Mouse (Mus musculus): Measurements from ENCODE around the gene Rora.
A peak's percentile ranks its signal among the peaks of the same experiment; 100 is the strongest.

Rora gene

GRCm38 (mm10) chr9:68883005-68883404 lies 229.4 kb downstream of the Rora start:
- DNase-seq (ENCODE audit: extremely low spot score, low spot score), result no peak

GRCm38 (mm10) chr9:68883687-68884086 lies 230.1 kb downstream of the Rora start:
- DNase-seq (ENCODE audit: extremely low spot score, low spot score), result no peak

DNA sequence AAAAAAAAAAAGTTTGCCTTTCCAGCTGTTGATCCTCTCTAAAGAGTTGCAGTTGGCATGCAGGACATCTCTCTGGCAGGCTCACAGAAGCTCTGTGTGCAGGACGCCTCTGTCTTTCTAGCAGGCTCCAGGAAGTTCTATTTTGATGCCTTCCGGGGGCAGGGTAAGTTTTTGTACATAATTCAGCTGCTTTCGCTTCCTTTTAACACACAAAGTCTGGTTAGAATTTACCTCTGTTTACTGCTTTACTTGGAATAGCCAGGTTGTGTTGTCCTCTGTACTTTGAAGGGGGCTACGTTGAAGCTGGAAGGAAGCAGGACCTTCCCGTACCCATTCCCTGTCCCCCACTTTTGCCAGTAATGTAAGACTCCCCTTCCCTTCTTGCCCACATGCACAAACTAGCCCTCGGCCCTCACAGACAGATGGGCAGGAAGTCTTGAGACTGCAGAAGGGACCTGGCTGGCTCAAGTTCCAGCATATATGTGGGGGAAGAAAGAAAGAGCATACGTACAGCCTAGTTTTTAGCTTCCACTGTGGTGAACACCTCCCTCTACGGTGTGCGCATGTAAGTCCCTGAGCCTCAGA lies 231.0 kb downstream of the Rora start:
- DNase-seq (ENCODE audit: extremely low spot score, low spot score), result no peak

GRCm38 (mm10) chr9:68888670-68889069 lies 235.1 kb downstream of the Rora start:
- no peak for DNase-seq (ENCODE audit: extremely low spot score, low spot score)

DNA sequence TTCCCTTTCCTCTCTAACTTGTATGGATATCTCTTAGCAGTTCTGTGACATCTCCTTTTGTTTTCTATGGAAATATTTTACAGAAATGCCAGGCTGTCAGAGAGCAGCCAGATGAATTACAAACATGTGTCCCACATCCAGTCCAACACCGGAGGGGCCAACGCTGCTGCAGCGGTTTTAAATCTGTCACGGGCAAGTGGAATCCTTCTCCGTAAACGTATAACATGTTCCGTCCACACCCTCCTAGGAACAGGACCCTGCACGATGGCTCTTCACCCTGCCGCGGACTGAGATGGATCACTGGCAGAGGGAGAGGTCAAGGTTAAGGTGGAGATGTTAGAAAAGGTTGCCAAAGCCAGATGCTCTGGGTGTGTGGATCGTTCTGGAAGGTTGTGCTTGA lies 237.8 kb downstream of the Rora start:
- peak; percentile 41 for DNase-seq (ENCODE audit: extremely low spot score, low spot score)

- no peak for DNase-seq (ENCODE audit: extremely low spot score, low spot score)
These were observed 238.8 kb downstream of the Rora start for GRCm38 (mm10) chr9:68892356-68892755.

GRCm38 (mm10) chr9:68892859-68893258 lies 239.3 kb downstream of the Rora start:
- DNase-seq (ENCODE audit: extremely low spot score, low spot score), result no peak

DNA sequence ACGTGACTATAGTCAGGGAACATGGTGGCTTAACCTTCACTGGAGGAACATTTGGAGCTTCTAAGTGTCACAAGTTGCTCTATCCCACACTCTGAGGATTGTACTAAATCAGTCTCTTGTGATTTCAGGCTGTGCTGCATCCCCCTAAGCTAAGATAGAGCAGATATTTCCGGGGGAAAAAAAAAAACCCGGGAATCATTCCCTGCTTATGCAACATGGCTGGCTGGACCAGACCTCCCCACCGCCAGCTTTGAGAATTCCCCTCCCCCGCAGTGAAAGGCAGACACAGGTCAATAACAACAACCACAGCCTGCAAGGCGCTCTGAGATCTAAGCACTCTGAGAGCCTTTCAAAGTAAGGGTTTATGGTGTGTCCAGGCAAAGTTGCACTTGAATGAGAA lies 244.7 kb downstream of the Rora start:
- DNase-seq (ENCODE audit: extremely low spot score, low spot score), result no peak

DNA sequence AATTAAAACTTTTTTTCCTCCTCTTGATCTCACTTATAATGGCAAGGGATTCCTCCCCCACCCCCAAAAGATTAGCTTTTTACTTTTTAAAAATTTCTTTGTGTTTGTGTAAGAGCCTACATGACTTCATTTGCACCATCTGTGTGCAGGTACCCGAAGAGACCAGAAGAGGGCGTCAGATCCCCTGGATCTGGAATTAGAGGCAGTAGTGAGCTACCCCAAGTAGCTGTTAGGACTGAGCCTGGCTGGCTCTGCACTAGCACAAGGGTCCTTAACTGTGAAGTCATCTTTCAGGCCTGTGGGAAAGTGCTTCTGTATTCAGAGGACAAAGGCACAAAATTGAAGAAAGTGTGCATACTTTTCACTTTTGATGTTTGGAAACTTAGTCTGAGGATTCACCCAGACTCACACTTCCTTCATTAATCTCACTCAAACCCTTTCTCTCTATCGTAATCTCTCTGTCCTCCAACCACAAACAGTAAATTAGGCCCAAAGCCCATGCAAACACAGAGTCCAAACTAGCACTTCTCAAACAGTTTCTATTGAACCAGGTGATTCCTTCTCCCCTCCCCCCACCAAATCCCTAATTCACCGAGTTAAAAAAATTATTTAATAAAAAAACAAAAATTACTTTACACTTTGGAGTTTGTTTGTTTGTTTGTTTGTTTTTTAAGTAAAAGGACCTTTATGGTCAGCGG lies 246.1 kb downstream of the Rora start:
- no peak for DNase-seq (ENCODE audit: extremely low spot score, low spot score)

DNA sequence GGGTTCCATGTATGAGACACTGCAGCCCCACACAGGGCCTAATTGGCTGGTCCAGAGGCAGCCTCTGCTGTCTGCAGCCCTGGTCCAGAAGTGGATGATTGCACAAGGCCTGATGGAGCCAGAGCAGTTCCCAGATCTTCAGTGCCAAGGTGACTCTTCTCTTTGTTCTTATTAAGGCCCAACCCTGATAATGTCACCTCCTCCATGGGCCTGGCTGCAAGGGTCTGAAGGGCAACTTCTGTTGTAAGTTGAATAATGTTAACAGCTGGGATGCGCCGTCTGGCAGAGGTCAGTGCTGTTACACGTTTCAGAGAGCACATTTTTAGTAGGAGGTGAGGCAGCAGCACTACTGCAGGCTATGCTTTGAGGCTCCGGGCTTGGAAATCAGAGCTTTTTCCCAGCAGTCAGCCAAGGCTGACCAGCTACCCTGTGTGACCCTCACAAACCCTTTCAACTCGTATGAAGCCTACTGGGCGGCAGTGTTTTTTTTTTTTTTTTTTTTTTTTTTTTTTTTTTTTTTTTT lies 252.8 kb downstream of the Rora start:
- no peak for DNase-seq (ENCODE audit: extremely low spot score, low spot score)

GRCm38 (mm10) chr9:68912483-68913151 lies 259.0 kb downstream of the Rora start:
- DNase-seq (ENCODE audit: extremely low spot score, low spot score), result no peak

- DNase-seq (ENCODE audit: extremely low spot score, low spot score), result no peak
These were observed 259.7 kb downstream of the Rora start for GRCm38 (mm10) chr9:68913191-68913697.

GRCm38 (mm10) chr9:68914541-68915275 lies 261.1 kb downstream of the Rora start:
- DNase-seq (ENCODE audit: extremely low spot score, low spot score), result no peak

GRCm38 (mm10) chr9:68916741-68917140 lies 263.2 kb downstream of the Rora start:
- DNase-seq (ENCODE audit: extremely low spot score, low spot score), result no peak

DNA sequence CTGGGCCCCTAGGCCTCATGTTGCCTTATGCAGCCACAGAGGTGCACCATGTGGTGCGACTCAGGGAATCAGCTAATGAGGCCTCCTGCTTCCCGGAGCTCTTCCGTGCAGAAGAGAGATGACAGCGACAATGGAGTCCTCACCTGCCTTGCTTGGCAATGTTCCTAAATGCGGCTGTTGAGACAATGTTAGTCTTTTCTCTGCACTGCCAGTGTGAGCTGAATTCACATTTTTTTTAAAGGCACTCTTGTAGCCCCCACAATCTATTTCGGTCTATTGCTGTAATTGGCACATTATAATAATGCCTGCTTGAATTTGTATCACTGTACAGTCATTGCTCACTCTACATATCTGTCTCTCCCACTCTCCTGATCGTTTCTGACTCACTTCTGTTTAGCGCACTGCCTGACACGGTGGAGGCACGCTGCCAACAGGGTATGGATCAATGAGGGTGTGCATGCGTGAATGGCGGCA lies 269.6 kb downstream of the Rora start:
- no peak for DNase-seq (ENCODE audit: extremely low spot score, low spot score)

DNA sequence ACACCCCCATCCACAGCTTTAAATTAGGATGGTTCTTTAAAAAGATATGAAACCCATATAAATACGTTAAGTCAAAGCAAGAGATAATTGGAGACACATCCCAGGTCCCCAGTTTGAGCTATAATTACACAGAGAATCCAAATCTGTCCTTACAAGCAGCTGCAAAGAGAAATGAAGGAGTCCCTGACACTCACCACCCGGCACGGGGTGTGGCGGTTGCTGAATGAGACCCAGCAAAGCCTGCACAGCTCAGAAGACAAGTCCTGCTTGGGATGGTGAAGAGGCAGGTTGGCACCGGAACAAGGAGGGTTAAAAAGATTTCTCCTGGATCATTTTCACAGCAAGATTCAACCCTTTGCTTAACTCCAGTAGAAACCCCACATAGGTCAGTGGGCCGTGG lies 272.8 kb downstream of the Rora start:
- DNase-seq (ENCODE audit: extremely low spot score, low spot score), result no peak

DNA sequence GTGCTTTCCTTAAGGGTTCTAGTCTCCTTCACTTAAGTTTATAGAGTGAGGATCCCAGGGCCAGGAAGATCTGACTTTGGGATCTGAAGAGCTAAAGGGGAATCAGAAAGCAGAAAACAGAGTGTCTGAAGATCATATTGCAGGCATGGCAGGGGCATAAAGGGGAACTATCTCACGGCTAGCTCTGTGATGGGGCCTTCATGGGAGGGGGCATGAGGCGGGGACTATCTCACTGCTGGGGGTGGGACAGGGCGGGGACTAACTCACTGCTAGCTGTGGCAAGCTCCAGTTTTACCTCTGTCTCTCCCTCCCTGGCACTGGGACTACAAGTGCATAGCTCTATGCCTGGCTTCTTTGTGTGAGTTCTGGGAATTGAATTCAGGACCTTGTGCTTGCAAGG lies 279.6 kb downstream of the Rora start:
- no peak for DNase-seq (ENCODE audit: extremely low spot score, low spot score)

DNA sequence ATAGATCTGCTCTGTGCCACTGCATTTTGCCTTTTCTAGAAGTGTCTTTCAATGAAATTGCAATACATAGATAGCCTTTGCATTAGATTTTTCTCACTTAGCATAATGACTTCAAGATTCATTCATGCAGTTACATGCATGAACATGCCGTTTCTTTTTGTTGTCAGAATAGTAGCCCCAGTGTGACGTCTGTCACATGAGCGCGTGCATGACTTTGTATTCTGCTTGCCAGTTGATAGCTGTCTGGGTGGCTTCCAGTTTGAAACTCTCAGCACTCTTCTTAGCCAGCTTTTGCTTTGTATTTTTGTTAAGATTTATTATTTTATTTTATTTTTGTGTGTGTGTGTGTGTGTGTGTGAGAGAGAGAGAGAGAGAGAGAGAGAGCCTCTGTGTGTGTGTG lies 280.7 kb downstream of the Rora start:
- DNase-seq (ENCODE audit: extremely low spot score, low spot score), result no peak

DNA sequence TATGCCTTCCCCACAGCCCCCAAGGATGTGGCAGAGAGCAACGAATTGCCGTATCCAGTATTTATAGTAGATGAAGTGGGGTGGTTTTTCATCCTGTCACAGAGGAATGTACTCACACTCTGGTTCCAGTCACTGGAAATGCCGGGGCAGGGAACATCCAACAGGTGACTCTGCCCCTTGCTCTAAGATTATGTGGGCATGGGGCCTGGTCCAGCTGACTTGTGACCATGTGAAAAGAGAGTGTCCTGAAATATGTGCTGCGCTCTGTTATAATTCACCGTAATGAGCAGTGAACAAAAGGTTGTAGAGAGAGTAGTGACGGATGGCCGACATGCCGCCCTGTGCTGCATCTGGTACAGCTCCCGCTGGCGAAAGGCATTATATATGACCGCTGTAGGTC lies 282.0 kb downstream of the Rora start:
- DNase-seq (ENCODE audit: extremely low spot score, low spot score), result no peak

- no peak for DNase-seq (ENCODE audit: extremely low spot score, low spot score)
These were observed 287.5 kb downstream of the Rora start for GRCm38 (mm10) chr9:68941037-68941436.

- DNase-seq (ENCODE audit: extremely low spot score, low spot score), result no peak
These were observed 289.0 kb downstream of the Rora start for GRCm38 (mm10) chr9:68942595-68943011.

GRCm38 (mm10) chr9:68944026-68944425 lies 290.4 kb downstream of the Rora start:
- no peak for DNase-seq (ENCODE audit: extremely low spot score, low spot score)
